Mouse (Mus musculus): ENCODE results near the gene Ptpra.
"Not testable (repeated sequence)": the region's sequence is repeated elsewhere in the genome, so short reads cannot be mapped to it uniquely, and the experiment has no call there.

Ptpra gene

DNA sequence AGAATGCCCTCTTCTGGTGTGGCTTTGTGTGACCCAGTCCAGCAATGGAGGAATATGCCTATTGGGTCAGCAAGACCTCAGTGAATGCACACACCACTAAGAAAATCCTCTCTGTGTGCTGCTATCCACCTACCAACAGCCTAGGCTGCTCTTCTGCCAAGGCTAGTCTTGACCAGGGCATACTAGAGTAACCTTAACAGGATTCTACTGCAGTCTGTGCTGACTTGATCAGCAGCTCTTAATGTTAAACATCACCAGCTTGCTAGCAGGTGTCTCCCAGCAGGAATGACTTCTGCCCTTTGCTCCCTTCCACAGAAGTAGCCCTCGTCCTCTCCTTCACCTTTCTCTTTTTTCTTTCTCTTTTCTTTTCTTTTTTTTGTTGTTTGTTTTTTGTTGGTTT is 106.2 kb downstream of the Ptpra start:
- no peak for DNase-seq (ENCODE audit: low read depth)

DNA sequence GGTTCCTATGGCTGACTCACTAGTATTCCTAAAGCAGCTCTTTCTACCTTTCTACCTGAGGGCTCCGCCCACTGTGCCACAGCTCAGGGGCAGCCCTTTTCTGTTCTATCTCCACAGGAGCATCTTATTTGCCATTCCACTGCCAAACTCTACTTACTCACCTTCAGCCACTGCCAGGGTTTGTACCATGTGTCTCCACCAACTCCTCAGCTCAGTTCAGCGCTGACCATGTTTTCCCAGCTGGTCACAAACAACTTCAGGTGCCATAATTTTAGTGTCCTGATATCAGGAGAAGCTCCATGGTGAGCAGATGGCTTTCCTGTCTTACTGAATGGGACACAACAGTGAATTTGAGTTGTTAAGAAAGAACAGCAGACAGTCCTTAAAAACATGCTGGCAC is 107.4 kb downstream of the Ptpra start:
- DNase-seq (ENCODE audit: low read depth): no peak

DNA sequence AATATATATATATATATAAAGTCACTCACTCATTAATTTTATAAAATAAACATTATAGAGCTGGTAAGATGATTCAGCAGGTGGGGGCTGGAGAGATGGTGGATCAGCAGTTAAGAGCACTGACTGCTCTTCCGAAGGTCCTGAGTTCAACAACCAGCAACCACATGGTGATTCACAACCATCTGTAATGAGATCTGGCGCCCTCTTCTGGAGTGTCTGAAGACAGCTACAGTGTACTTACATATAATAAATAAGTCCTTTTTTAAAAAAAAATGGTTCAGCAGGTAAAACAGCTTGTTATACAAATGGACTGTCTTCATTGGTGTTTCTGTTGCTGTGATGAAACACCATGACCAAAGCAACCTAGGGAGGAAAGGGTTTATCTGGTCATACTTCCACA is 107.9 kb downstream of the Ptpra start:
- peak; percentile 53 for DNase-seq (ENCODE audit: low read depth)

DNA sequence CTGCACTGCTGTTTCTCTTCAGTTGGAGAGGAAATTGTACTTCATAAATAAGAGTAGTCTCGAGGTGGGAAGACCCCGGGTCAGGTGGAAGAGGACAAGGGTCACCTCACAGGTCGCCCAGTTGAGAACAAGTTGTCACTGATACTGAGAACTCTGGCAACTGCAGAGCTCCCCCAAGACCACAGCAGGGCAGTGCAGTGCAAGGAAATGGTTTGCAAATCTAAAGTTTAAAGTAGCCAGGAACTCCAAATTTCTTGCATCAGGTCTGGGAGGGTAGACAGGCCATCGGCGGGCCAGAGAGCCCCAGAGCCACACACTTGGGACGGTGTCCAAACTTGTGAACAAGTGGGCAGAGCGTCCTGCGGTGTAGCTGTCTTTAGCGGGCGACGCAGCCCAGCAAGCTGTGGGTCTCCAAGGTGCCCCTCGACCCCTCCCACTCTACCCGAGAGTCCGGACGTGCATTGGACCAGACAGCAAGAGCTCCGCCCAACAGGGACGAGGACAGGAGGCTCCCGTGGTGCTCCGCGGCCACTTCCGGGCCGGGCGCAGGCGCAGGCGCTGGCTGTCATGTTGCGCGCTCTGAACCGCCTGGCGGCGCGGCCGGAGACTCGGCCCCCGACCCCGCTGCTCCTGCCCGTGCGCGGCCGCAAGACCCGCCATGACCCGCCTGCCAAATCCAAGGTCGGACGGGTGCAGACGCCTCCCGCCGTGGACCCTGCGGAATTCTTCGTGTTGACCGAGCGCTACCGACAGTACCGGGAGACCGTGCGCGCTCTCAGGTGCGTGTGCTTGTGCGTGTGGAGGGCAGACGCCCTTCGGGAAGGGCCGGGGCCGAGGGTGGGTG is 113.4 kb downstream of the Ptpra start, which contains the start of gene Mrps26:
Gene Mrps26 (plus strand): TSS at position 531 of the 844 bp plus-strand sequence.
- DNase-seq (ENCODE audit: low read depth): peak; percentile 95

DNA sequence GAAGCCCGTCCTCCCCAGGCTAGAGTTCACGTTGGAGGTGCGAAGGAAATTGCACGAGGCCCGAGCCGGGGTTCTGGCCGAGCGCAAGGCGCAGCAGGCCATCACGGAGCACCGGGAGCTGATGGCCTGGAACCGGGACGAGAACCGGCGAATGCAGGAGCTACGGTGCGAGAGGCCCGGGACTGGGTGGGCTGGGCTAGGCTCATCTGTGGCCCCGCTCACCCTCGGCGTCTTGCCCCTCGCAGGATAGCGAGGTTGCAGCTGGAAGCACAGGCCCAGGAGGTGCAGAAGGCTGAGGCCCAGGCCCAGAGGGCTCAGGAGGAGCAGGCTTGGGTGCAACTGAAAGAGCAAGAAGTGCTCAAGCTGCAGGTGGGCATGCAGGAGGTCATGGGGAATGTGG is 114.0 kb downstream of the Ptpra start:
- peak; percentile 17 for DNase-seq (ENCODE audit: low read depth)

DNA sequence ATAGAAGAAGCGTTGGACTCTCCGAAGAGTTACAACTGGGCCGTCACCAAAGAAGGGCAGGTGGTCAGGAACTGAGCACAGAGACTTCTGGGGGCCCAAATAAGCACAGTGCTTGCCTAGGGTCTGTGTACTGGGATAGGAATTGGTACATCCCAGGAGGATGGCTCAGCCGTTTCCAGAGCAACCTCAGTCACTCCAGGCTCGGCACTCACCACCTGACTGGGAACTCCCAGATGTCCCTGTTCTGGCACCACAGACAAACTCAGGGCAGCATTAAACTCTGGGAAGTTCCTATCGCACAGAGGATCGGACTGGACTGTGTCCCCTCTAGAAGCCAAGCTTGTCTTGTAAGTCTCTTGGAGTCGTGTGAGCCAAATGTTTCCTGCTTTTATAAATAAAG is 114.9 kb downstream of the Ptpra start:
- no peak for DNase-seq (ENCODE audit: low read depth)

DNA sequence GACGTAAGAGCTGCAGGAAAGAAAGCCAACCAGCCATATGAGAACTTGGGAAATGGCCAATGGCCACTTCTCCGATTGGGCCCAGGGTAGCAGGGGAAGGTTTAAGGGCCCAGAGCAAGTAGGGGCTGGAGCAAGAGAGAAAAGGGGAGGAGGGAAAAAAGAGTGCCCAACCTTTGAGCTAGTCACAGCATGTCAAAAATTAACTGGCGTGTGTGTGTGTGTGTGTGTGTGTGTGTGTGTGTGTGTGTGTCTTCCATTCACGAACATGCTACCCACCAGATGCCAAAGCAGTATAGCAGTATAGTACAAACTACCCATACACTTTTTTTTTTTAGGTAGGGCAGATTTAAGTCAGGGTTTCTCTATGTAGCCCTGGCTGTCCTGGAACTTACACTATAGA is 118.8 kb downstream of the Ptpra start:
- DNase-seq (ENCODE audit: low read depth): no peak

DNA sequence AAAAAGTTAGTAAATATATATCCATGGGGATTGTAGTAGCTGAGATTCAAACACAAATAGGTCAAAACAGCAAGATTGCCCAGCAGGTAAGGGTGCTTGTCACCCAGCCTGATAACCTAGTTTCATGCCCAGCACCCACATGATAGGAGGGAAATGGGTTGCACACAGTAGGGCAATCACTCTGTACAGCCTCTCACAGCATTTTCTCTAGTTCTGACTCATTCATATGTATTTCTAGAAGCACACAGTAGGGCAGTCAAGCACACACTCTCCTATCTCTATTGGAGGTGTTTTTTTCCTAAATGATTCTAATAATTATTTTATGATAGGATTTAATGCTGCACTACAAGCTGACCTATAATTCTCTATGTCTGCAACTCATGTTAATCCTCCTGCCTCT is 119.8 kb downstream of the Ptpra start:
- no peak for DNase-seq (ENCODE audit: low read depth)

DNA sequence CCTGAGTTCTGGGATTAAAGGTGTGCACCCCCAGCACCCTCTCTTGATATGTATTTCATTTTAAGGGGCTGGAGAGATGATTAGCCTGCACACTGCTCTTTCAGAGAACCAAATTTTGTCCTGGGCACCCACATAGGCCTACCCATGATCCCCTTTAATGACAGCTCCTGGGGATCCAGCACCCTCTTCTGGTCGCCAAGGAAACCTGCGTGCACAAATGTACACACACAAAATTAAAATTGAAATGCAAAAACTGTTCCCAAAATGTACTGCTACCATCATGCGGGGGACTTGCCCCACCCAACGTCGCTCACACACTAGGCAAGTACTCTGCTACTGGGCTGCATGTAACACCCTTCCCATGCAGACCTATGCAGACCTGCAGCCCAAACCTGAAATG is 124.9 kb downstream of the Ptpra start:
- peak; percentile 51 for DNase-seq (ENCODE audit: low read depth)

DNA sequence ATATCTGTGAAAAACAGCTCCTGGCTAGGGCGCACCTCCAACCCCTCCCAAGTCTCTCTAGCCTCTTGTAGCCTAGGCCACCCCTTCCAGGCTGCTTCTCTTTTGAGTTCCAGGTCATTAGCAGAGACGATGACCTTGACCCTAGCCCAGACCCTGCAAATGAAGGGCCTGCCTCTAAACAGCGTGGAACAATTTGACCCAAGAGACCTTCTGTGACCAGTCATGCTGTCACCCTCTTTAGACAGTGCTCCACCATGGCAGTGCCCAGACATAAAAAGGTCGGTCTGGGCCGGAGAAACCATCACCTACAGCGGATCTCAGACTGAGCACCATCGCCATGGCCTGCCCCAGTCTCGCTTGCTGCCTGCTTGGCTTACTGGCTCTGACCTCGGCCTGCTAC is 125.8 kb downstream of the Ptpra start, which contains the start of gene Oxt:
Gene Oxt (plus strand): TSS at position 301 of the 400 bp plus-strand sequence.
- no peak for DNase-seq (ENCODE audit: low read depth)

DNA sequence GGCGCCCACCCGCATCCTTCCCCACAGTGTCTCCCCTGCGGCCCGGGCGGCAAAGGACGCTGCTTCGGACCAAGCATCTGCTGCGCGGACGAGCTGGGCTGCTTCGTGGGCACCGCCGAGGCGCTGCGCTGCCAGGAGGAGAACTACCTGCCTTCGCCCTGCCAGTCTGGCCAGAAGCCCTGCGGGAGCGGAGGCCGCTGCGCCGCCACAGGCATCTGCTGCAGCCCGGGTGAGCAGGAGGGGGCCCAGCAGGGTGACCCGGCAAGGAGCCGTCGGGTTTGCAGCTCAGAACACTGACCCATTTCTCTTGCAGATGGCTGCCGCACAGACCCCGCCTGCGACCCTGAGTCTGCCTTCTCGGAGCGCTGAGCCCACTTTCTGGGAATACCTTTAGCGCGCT is 126.5 kb downstream of the Ptpra start:
- DNase-seq (ENCODE audit: low read depth): not testable (repeated sequence)

DNA sequence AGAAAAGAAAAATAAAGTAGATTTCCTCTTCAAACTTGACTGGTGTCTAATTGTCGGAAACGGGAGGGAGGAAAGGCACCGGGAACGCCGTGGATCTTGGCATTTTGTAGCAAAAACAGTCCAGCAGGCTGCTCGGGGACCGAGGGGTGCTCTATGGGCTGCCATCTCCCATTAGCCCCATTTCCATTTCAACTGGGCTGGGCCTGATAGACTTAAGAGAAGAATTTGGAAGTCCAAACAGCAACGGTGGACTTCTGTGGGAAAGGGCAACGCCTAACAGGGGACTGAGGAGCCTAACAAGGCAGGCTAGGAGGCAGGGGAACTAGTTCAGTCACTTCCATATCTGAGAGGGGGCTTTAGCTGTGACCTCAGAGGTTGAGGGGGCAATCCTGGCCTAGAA is 126.9 kb downstream of the Ptpra start:
- no peak for DNase-seq (ENCODE audit: low read depth)

DNA sequence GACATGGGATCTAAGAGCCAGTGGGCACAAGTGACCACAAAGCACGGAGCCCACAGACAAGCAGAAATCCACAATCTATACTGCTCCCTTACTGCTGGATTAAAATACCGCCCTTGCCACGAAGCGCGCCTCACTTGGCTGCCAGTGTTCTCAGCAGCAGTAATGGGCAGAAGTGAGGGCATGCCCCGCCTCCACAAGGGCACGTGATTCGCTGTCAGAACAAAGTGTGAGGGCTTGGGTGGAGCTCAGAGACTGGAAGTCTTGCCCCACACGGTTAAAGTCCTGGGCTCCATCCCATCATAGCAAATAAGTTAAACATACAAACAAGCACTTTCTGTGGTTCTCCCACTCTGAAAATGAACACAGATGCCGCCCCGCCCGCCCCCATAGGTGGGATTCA is 127.6 kb downstream of the Ptpra start:
- peak; percentile 90 for DNase-seq (ENCODE audit: low read depth)

DNA sequence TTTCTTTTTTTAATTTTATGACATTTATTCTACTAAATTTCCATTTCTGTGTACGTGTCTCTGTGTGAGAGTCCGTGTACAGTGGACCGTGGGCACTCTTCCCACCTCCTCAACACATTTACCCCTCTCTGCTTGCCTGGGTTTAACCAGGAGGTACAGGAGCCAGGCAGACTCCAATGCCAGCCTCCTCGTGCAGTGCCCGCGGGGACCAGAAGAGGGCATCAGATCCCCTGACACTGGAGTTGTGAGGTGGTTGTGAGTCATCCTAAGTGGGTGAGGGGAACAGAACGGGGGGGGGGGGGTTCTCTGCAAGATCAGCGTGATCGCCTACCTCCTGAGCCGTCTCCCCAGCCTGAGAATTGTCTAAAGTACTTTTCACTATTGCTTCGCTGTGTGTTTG is 128.1 kb downstream of the Ptpra start:
- DNase-seq (ENCODE audit: low read depth): peak; percentile 84

DNA sequence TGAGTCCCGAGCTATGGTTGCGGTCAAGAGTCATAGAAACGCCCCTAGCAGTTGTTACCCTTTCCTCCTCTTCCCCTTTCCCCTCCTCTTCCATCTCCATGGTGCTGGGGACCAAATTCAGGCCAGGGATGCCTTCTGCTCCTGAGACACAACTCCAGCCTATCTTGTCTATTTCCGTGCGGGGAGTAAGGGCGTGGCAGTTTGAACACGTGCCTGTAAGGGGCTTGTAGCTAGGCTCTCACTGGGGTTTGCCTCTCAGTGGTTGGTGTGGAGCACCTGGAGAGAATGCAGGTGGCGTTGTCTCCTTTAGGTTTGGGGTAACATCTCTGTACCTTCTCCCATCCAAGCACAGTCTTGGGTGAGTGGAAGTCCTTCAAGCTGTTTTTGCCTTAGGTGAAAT is 129.7 kb downstream of the Ptpra start:
- DNase-seq (ENCODE audit: low read depth): peak; percentile 14

DNA sequence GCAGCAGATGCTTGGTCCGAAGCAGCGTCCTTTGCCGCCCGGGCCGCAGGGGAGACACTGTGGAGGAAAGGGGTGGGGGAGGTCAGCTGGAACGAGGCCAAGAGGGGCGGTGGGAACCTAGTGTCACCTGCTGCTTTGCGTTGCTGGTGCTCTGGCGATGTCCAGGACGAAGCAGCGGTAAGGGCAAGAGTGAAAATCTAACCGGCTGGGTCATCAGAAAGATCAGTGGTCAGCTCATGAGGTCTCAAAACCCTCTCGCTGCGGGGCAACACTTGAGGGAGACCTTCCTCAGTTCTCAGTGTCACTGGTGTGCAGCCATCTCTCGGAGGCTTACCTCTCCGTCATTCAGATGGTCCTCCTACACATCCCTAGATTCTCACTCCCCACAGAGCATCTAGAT is 131.1 kb downstream of the Ptpra start:
- DNase-seq (ENCODE audit: low read depth): no peak

DNA sequence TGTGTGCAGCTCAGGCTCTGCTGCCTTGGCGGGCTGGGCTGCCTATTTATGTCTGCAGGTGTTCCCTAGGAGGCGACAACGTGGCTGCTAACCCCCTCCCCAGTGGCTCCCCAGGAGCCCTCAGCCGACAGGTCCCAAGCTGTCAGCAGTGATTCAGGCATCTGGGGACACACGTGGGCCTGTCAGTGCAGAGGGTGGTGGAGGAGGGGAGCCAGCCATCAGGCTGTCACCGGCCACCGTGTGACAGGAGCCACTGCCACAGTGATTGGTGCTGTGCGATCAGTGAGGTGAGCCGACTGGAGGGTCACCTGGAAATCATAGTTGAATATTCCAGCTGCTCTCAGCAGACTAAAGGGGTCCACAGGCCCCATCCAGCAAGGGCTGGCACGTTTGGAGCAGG is 132.5 kb downstream of the Ptpra start, which contains the start of gene Avp:
Gene Avp (minus strand): TSS at position 3 of the 400 bp plus-strand sequence.
- DNase-seq (ENCODE audit: low read depth): no peak

DNA sequence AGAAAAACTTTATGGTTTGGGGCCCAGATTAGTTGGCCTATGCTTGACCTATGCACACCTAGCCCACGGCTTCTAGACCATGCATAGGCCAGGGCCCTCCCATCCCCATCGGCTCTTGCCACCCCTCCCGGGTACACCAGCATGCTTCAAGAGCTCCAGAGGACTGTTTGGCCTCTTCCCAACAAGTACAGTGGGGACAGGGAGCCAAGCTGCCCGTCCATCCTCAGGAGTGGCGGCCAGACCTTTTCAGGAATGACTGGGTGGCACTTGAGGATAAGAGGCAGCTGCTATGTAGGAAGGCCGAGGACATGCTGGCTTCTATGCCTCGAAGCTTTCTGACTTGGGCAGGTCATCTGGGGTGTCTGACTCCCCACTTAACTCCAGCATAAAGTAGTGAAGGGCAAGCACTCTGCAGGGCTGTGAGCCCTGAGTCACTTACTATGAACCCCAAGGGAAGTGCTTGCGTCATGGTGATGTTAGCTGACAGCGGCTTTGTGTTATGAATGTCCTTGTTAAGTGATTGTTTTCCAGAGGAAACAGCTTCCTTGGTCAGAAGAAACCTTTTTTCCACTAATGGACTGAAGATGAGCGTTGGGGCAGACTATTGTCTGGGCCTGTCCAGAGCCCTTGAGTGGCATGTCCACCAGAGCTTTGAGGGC is 134.0 kb downstream of the Ptpra start:
- DNase-seq (ENCODE audit: low read depth): peak; percentile 49

DNA sequence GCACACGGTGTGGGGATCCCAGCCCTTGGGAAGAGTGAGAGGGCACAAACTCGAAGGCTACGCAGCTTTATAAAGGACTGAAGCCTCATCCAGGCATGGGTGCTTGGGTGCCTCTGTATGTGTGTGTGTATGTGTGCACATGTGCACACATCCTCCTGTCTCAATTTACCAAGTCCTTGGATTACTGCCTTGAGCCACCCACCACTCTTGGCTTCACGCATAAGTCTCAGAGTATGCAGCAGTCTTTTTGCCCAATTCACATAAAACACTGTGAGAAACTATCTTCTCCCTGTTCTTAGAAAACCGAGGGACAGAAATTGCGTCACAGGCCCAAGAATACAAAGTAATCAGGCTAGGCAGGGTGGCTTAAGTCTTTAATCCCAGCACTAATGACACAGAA is 135.9 kb downstream of the Ptpra start:
- DNase-seq (ENCODE audit: low read depth): no peak

DNA sequence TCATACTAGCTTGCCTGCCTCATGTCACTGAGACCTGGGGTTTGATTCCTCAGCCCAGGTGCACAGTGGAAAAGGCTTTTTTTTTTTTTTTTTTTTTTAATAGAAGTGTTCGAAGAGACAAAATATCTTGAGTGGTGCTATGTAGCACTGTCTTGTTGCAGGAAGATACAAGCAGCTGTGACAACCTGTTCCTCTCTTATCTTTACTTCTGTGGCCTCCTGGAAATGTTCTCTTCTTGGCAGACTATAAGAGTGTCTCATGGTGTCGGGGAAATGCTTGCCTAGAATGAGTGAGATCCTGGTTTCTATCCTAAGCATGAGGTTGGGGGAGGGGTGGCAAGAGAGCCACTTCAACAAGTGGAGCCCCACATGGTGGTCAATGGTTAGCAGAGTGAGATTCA is 138.3 kb downstream of the Ptpra start:
- no peak for DNase-seq (ENCODE audit: low read depth)

DNA sequence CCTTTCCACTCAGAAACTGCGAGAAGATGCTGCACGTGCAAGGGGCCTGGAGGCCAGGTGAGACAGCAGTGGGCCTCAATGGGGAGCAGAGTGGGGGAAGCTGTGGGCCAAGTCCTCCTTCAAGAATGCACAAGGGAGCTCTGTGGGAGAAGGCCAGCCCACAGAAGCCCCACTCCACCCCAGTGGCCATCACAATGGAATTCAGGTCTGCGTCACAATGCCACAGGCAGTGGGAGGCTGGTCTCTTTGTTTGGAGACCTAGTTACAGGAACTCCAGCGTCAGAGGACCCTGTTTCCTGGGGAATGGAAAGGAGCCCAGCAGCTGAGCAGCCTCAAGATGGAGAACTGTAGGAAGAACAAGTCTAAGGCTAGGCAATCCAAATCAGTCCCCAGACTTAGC is 139.1 kb downstream of the Ptpra start:
- DNase-seq (ENCODE audit: low read depth): no peak

DNA sequence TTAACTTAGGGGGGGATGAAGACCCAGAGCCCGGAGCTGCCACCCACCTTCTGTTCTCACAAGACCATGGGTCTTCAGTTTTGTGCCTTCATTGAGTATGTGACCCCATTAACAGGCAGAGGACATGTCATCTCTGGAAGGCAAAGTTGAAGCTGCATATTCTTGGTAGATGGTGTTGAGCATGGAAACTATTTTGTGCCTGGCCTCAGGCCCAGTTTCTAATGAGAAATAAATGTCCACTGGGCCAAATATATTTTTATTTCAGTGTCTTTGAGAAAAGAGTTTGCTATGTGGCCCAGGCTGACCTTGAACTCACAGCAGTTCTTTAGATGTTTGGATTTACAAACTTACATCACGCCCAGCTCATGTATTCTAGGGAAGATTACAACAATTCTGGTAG is 139.7 kb downstream of the Ptpra start:
- no peak for DNase-seq (ENCODE audit: low read depth)

DNA sequence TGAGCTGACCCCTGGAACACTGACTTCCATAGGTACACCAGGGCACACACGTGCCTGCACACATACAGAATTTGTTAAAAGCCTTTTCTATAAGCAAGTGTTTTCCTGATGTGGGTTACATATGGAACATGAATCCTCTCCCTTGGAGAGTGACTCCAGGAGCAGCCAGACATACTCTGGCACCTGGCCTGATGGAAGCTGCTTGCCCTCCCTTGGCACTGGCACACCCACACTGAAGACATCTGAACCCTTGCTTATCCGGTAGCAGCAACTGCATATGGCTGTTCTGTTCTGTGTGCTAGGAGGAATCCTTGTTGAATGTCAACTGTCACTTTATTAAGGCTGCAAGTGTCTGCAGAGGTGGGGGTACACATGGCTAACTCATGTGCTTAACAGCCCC is 140.9 kb downstream of the Ptpra start:
- DNase-seq (ENCODE audit: low read depth): no peak

Measured in 416B (cell line).